Mouse (Mus musculus) embryonic stem cell, embryonic (primary cell): ENCODE results near the gene Hid1.

Experiments used
- CTCF ChIA-PET, 4 experiments: fragments of 300-600 bp in 2 of 4; fragments of 350-600 bp in 2 of 4; sonication (Branson Sonifier 250); formaldehyde crosslinking; loops; one replicate each; lab custom pipeline; 2022; ENCODE audit warnings: inconsistent platforms in 2 of 4; lab: Charles Lee
- POLR2A ChIA-PET, 4 experiments: fragments of 300-600 bp in 2 of 4; fragments of 350-600 bp in 2 of 4; sonication (Branson Sonifier 250); formaldehyde crosslinking; loops; one replicate each; lab custom pipeline; 2022; ENCODE audit warnings: antibody characterized with exemption in 4 of 4, inconsistent platforms in 1 of 4; lab: Charles Lee

The Hid1 gene

GRCm38 (mm10) chr11:115364136-115364535, 3.4 kb downstream of the Hid1 start:
- CTCF ChIA-PET = interaction anchor here in 3 of 4 experiments (0.9 to 2.5 kb wide), 4 partner anchors 9 to 18 kb away, joined by 3 to 14 read pairs (median 8); partner anchors contain the start of gene Cdr2l (in 1 of the 3)
- POLR2A ChIA-PET = interaction anchor here in 2 of 4 experiments (0.9 to 1.5 kb wide), 4 partner anchors 14 to 150 kb away, joined by 3 to 5 read pairs (median 4); partner anchors contain the start of genes Cdr2l (in 1 of the 2) and Jpt1 (in 1 of the 2)

GRCm38 (mm10) chr11:115359726-115360125, 7.8 kb downstream of the Hid1 start:
- ChIA-PET CTCF (interaction anchor here in 3 of 4 experiments (0.6 to 3.6 kb wide), 4 partner anchors 10 to 61 kb away, joined by 4 to 19 read pairs (median 9); no protein-coding TSS in a partner anchor), POLR2A (interaction anchor here in 2 of 4 experiments (1.0 to 1.4 kb wide), 3 partner anchors 8 to 177 kb away, joined by 3 to 5 read pairs (median 4); partner anchors contain the start of gene Hid1 (in 1 of the 2))

GRCm38 (mm10) chr11:115359293-115359692, 8.3 kb downstream of the Hid1 start:
- POLR2A ChIA-PET = interaction anchor here in 2 of 4 experiments (0.7 to 1.7 kb wide), 6 partner anchors 8 to 177 kb away, joined by 3 to 6 read pairs (median 4); partner anchors contain the start of genes Hid1 (in 1 of the 2) and Jpt1 (in 1 of the 2)
- CTCF ChIA-PET = interaction anchor here in 2 of 4 experiments (0.8 to 3.6 kb wide), 9 partner anchors 9 to 187 kb away, joined by 3 to 19 read pairs (median 3); partner anchors contain the start of genes Fdxr (in 1 of the 2) and Hid1 (in 1 of the 2)

- CTCF ChIA-PET = interaction anchor here (0.6 to 3.6 kb wide), 25 partner anchors 8 to 205 kb away, joined by 3 to 19 read pairs (median 3); partner anchors contain the start of genes Hid1 (in 2 of the 4), Armc7 (in 1 of the 4), Fads6 (in 1 of the 4) and Fdxr (in 1 of the 4)
Measured at GRCm38 (mm10) chr11:115358468-115358867, 9.1 kb downstream of the Hid1 start.

GRCm38 (mm10) chr11:115354183-115354582, 13.4 kb downstream of the Hid1 start:
- CTCF ChIA-PET = interaction anchor here (0.6 to 5.9 kb wide), 108 partner anchors 8 to 671 kb away, joined by 3 to 50 read pairs (median 4); partner anchors contain the start of genes Hid1 (in 3 of the 4), Slc9a3r1 (in 3 of the 4), Ush1g (in 3 of the 4) and Grin2c (in 2 of the 4)
- POLR2A ChIA-PET = interaction anchor here in 3 of 4 experiments (0.6 to 1.5 kb wide), 8 partner anchors 21 to 479 kb away, joined by 3 to 5 read pairs (median 4); partner anchors contain the start of genes Fdxr (in 1 of the 3), Jpt1 (in 1 of the 3) and Ush1g (in 1 of the 3)

More at GRCm38 (mm10) chr11:115358468-115358867, 9.1 kb downstream of the Hid1 start:
- POLR2A ChIA-PET = interaction anchor here in 2 of 4 experiments (0.7 to 1.7 kb wide), 7 partner anchors 8 to 178 kb away, joined by 3 to 6 read pairs (median 4); partner anchors contain the start of genes Hid1 (in 1 of the 2) and Jpt1 (in 1 of the 2)

GRCm38 (mm10) chr11:115353375-115353774, 14.2 kb downstream of the Hid1 start:
- ChIA-PET POLR2A (interaction anchor here in 2 of 4 experiments (0.6 to 1.5 kb wide), 4 partner anchors 31 to 160 kb away, joined by 3 to 5 read pairs (median 4); partner anchors contain the start of genes Fdxr (in 1 of the 2), Jpt1 (in 1 of the 2) and Ush1g (in 1 of the 2)), CTCF (interaction anchor here (0.5 to 5.9 kb wide), 48 partner anchors 8 to 272 kb away, joined by 3 to 50 read pairs (median 6); partner anchors contain the start of genes Ush1g (in 3 of the 4), Hid1 (in 2 of the 4), Fads6 (in 1 of the 4) and Fdxr (in 1 of the 4))

GRCm38 (mm10) chr11:115349976-115350375, 17.6 kb downstream of the Hid1 start:
- ChIA-PET POLR2A (interaction anchor here in 2 of 4 experiments (0.7 to 1.7 kb wide), 3 partner anchors 8 to 187 kb away, joined by 3 to 8 read pairs (median 3); partner anchors contain the start of gene Slc9a3r1 (in 1 of the 2)), CTCF (interaction anchor here in 1 of 4 experiments (0.5 to 2.0 kb wide), 3 partner anchors 8 to 29 kb away, joined by 3 to 4 read pairs (median 4); no protein-coding TSS in a partner anchor)

- CTCF ChIA-PET = interaction anchor here (0.5 to 1.9 kb wide), 12 partner anchors 9 to 379 kb away, joined by 3 to 10 read pairs (median 4); partner anchors contain the start of gene Slc9a3r1 (in 1 of the 4)
- POLR2A ChIA-PET = interaction anchor here in 3 of 4 experiments (0.6 to 1.7 kb wide), 5 partner anchors 16 to 188 kb away, joined by 3 to 8 read pairs (median 4); partner anchors contain the start of genes Fads6 (in 1 of the 3) and Slc9a3r1 (in 1 of the 3)
Measured at GRCm38 (mm10) chr11:115348681-115349248, 18.8 kb downstream of the Hid1 start.

GRCm38 (mm10) chr11:115345515-115345914, 22.0 kb downstream of the Hid1 start:
- POLR2A ChIA-PET = interaction anchor here in 3 of 4 experiments (0.6 to 2.1 kb wide), 9 partner anchors 8 to 1688 kb away, joined by 3 to 7 read pairs (median 3); partner anchors contain the start of genes Fdxr (in 1 of the 3), Hid1 (in 1 of the 3) and Otop3 (in 1 of the 3)

GRCm38 (mm10) chr11:115344967-115345366, 22.6 kb downstream of the Hid1 start:
- ChIA-PET CTCF (interaction anchor here (0.5 to 3.1 kb wide), 15 partner anchors 9 to 202 kb away, joined by 3 to 19 read pairs (median 4); no protein-coding TSS in a partner anchor), POLR2A (interaction anchor here in 3 of 4 experiments (0.6 to 2.1 kb wide), 10 partner anchors 8 to 469 kb away, joined by 3 to 7 read pairs (median 3); partner anchors contain the start of genes Fdxr (in 1 of the 3), Hid1 (in 1 of the 3) and Otop3 (in 1 of the 3))

More at GRCm38 (mm10) chr11:115345515-115345914, 22.0 kb downstream of the Hid1 start:
- CTCF ChIA-PET = interaction anchor here (0.5 to 3.1 kb wide), 20 partner anchors 8 to 353 kb away, joined by 3 to 19 read pairs (median 3); partner anchors contain the start of gene Fads6 (in 1 of the 4)

- CTCF ChIA-PET = interaction anchor here in 3 of 4 experiments (0.7 to 2.2 kb wide), 4 partner anchors 12 to 1218 kb away, joined by 4 to 7 read pairs (median 6); partner anchors contain the start of gene Fdxr (in 1 of the 3)
- POLR2A ChIA-PET = interaction anchor here in 1 of 4 experiments (1.0 kb wide), 1 partner anchor 86 kb away, joined by 4 read pairs; no protein-coding TSS in a partner anchor
Measured at GRCm38 (mm10) chr11:115341866-115342265, 25.7 kb downstream of the Hid1 start.

- ChIA-PET CTCF (interaction anchor here in 3 of 4 experiments (0.6 to 1.9 kb wide), 3 partner anchors 13 to 1219 kb away, joined by 5 to 7 read pairs (median 5); no protein-coding TSS in a partner anchor), POLR2A (no interaction called here)
Measured at GRCm38 (mm10) chr11:115341246-115341645, 26.3 kb downstream of the Hid1 start.

GRCm38 (mm10) chr11:115337826-115338225, 29.7 kb downstream of the Hid1 start:
- CTCF ChIA-PET = interaction anchor here in 3 of 4 experiments (0.5 to 2.6 kb wide), 7 partner anchors 10 to 297 kb away, joined by 3 to 12 read pairs (median 3); partner anchors contain the start of gene Ush1g (in 1 of the 3)
- POLR2A ChIA-PET = interaction anchor here in 2 of 4 experiments (0.8 to 1.1 kb wide), 2 partner anchors 8 to 199 kb away, joined by 3 to 4 read pairs; no protein-coding TSS in a partner anchor

GRCm38 (mm10) chr11:115337350-115337749, 30.2 kb downstream of the Hid1 start:
- ChIA-PET POLR2A (interaction anchor here in 3 of 4 experiments (0.6 to 1.1 kb wide), 4 partner anchors 9 to 199 kb away, joined by 3 to 7 read pairs (median 4); partner anchors contain the start of genes Nat9 (in 1 of the 3) and Tmem104 (in 1 of the 3)), CTCF (interaction anchor here in 2 of 4 experiments (0.9 to 2.6 kb wide), 4 partner anchors 15 to 57 kb away, joined by 3 to 12 read pairs (median 6); partner anchors contain the start of gene Ush1g (in 1 of the 2))

GRCm38 (mm10) chr11:115336115-115336514, 31.4 kb downstream of the Hid1 start:
- POLR2A ChIA-PET = interaction anchor here in 2 of 4 experiments (0.8 to 2.0 kb wide), 2 partner anchors 10 to 45 kb away, joined by 4 to 7 read pairs; partner anchors contain the start of gene Cdr2l (in 1 of the 2)
- CTCF ChIA-PET = interaction anchor here in 3 of 4 experiments (0.6 to 1.6 kb wide), 10 partner anchors 9 to 134 kb away, joined by 3 to 9 read pairs (median 4); partner anchors contain the start of genes Fads6 (in 1 of the 3) and Ush1g (in 1 of the 3)

GRCm38 (mm10) chr11:115335223-115335622, 32.3 kb downstream of the Hid1 start:
- CTCF ChIA-PET = interaction anchor here (0.6 to 2.8 kb wide), 12 partner anchors 10 to 157 kb away, joined by 3 to 9 read pairs (median 4); partner anchors contain the start of genes Ush1g (in 2 of the 4), Fads6 (in 1 of the 4) and Nt5c (in 1 of the 4)
- POLR2A ChIA-PET = interaction anchor here in 2 of 4 experiments (0.6 to 2.0 kb wide), 4 partner anchors 10 to 1255 kb away, joined by 3 to 7 read pairs (median 4); no protein-coding TSS in a partner anchor
